Mouse (Mus musculus) MEL-GATA-1-ER (cell line): ENCODE data around the gene Ppp4c.
A peak's percentile ranks its signal among the peaks of the same experiment; 100 is the strongest.

Experiments
- DNase-seq: peaks from one replicate; pipeline ENCODE4 v3.0.0-alpha.2; 2012; ENCODE audit warnings: low read depth; ENCODE audit errors: extremely low read depth

The Ppp4c gene

GRCm38 (mm10) chr7:126791851-126792720, at the start of gene Ppp4c:
Ppp4c (minus strand) TSS chr7:126792496.
- DNase-seq = peak; percentile 93

GRCm38 (mm10) chr7:126833294-126833693, 41.0 kb upstream of the Ppp4c start:
- DNase-seq = no peak

DNA sequence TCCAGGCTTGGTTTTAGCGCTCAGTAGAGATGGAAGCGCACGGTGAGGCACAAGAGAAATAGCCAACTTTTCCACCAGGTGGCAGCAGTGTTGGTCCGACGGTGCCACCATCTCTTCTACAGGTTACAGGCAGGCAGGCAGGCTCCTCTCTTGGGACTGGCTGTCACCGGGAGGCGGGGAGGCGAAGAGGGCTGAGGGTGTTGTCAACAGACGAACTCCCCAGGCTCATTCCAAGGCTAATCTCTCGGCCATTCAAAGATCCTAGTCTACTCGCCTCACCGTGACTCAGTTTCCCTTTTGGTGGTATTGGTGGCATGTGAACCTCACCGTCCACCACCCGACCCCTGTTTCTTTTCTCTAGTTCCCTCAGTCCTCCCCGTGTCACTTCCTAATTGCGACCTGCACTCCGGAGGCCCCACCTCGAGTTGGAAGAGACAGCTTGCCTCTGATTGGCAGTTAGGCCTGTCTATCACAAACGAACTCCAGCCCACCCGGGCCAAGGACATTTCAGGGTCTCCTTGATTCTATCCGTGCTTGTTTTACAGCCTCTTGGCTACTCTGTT, 39.8 kb upstream of the Ppp4c start:
- peak; percentile 91 for DNase-seq

DNA sequence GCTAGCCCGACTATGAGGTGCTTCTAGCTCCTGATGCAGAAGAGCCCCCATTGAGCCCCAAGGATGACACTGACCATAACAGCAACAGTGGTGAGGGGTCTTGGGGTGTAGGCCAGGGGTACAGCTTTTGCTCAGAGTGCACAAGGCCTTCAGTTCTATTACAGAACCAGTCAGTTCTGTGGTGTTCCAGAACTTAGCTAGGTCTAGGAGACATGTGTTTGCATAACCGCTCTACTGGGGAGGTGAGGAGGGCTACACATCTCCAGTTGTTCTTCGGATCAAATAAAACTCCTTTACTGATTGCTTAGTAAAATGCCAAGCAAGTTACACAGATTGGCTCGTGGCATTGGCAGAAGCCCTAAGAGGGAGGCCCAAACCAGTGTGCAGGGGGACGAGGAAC, 39.2 kb upstream of the Ppp4c start, which contains the start of gene 4930451I11Rik:
4930451I11Rik (minus strand) TSS at position 101 of the 400 bp plus-strand sequence.
- no peak for DNase-seq

DNA sequence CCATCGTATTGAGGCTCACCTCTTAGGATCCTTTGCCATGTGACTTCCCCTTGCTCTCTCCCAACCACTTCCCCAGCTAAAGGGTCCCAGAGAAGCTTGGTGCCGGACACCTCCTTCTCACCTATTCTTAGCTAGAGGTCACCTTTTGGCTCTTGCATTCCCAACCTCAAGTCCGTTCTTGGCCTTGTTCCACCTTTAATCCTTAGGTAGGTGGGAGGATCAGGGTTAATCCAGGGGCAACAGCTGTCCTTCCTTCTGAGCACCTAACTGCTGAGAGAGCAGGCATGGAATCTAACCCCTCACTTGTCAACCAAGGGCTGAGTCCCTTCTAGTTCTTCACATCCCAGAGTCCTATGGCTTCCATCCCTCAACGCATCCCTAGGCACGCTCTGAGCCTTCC, 33.7 kb upstream of the Ppp4c start:
- DNase-seq = no peak

DNA sequence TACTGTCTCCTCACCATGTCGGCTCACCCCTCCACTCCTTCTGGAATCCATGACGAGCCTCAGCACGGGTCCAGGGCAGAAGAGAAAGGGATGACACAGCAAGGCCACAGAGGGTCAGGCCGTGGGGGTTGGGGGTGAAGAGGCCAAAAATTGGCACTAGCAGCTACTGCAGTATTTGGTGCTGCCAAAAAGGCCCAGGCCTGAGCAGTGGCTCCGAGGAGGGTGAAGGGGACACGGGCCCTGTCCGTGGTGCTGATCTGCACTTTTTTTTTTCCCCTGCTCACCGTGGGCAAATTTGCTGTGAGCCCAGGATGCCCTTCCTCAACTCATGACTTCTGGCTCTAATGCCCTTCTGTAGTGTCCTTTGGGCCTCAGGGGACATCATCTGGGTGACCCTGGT, 33.1 kb upstream of the Ppp4c start:
- DNase-seq = no peak

- DNase-seq = no peak
Measured at GRCm38 (mm10) chr7:126823940-126824339, 31.6 kb upstream of the Ppp4c start.

DNA sequence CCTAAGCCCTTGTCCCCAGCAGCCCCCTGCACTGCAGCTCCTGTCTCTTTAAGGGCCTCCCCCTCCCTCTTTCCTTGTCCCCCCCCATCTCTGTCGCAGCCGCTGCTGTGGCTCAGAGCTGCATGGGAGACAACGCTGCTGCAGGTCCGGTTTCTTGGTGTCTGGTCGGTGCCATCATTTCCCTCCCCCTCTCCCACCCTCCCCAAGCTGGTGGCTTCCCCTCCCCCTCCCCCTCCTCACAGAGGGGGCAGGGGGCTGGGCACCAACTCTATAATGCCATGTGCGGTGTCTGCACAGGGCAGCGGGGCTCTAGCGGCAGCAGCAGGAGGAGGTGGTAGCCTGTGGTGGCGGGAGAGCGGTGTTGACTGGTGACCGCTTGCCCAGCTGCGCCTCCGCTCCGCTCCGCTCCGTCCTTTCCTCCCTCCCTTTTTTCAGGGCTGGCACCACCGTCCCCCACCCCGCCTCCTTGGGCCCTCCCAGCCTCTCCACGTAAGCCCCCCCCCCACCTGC, 31.0 kb upstream of the Ppp4c start:
- DNase-seq = no peak

DNA sequence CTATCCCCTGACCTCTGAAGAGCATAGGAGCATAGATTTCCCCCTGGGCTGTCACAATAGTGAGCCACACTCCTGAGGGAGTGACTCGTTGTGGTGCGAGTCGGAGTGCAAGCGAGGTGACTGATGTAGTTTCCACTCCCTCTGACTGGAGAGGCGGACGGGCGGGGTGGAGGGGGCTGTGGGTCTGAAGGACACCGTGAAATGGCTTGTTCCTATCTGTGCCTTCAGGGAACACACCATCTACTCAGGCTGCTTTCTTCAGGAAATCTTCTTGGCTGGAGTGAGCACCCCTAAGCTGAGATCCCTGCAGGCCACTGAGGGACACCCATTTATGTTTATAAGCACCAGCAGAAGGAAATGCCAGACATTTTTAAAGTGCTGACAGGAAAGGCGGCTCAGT, 30.4 kb upstream of the Ppp4c start:
- no peak for DNase-seq

GRCm38 (mm10) chr7:126821835-126822511, 29.7 kb upstream of the Ppp4c start:
- no peak for DNase-seq

- no peak for DNase-seq
Measured at GRCm38 (mm10) chr7:126818818-126819217, 26.5 kb upstream of the Ppp4c start.

DNA sequence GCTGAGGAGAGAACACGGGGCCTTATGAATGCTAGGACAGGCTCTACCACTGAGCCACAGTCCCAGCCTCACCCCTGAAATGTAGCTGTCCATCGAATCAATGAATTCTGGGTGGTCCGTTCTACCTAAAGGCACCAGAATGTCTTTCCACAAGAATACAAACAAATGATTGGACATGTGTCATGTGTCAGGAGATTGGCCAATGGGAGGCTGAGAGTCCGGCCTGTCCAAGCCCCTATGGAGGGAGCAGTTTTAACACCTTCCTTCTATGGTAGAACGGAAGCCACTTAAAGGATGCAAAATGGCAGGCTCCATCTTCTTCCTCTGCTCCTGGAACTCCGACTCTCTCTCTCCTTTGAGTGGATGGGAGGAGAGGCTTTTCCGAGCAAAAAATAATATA, 25.3 kb upstream of the Ppp4c start:
- no peak for DNase-seq

- no peak for DNase-seq
Measured at GRCm38 (mm10) chr7:126816494-126816893, 24.2 kb upstream of the Ppp4c start.

DNA sequence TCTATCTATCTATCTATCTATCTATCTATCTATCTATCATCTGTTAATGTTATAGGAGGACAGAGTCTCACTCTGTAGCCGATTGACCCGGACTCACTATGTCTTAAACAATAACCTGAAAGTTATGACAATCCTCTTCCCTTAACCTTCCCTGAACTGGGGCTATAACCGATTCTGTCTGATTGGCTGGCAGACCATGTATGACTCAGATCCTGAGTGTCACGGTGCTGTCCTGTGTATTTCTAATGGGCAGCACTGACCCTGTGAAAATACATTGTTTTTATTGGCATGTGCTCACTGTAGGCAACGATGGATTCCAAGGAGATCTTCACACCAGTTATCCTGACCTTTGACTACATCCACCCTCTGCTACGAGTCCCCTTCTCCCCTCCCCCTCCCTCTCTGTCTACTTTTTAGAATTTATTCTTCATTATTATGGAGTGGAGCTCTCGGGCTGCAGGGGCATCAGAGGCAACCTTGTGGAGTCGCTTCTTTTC, 23.5 kb upstream of the Ppp4c start:
- no peak for DNase-seq

DNA sequence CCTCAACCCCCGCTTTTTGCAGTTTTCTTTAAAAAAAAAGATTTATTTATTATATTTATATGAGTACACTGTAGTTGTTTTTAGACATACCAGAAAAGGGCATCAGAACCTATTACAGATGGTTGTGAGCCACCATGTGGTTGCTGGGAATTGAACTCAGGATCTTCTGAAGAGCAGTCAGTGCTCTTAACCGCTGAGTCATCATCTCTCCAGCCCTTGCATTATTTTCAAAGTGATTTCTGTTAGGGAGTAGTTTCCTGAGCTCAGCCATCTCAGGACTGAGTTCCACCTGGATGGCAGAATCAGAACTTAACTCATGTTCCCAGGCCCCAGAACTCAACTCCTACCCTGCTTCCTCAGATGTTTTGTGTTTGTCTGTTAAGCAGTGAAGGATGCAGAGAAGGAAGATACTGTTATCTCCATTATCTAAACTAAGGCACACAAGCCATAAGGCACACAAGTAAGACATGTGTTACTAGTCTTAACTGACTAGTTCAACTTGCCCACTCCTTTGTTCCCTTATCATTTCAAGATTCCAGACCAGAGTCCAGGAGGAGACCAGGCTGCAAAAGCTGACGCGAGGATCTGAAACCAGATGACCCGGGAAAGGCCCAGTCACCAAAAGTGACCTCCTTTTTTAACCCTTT, 17.6 kb upstream of the Ppp4c start:
- DNase-seq = no peak

DNA sequence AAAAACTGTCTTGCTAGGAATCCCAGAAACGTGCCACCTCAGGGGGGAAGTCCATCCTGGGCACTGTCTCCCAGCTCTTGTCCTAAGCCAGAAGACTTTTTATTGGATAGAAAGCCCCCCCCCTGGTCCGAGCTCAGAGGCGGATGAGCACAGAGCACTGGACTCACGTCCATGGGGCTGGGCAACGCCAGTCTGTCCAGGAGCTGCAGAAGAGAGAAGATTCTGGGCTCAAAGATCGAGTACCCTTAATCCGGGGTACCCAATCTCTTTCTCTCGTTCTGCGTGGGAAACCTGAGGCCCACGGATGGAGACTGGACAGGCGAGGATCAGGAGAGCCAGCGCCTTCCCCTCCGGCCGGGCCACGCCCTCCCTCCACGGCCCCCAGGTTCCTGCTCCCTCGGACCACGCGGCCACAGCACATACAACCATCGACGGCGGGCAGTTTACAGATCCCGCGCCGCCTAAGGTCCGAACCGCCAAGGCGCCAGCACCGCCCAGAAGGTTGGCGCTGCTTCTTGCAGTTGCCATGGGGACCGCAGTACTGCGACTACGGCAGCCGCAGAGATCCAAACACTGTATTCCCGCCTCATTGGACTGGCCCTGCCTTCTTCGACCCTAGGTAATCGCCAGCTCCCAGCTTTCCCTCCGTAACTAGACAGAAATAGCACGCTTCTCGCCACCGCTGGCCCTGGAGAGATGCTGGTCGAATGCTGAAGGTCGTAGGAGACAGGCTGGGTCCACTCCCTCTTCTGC, 16.6 kb upstream of the Ppp4c start:
- no peak for DNase-seq

- no peak for DNase-seq
Measured at GRCm38 (mm10) chr7:126807405-126807804, 15.1 kb upstream of the Ppp4c start.

- no peak for DNase-seq
Measured at GRCm38 (mm10) chr7:126806956-126807355, 14.7 kb upstream of the Ppp4c start.

DNA sequence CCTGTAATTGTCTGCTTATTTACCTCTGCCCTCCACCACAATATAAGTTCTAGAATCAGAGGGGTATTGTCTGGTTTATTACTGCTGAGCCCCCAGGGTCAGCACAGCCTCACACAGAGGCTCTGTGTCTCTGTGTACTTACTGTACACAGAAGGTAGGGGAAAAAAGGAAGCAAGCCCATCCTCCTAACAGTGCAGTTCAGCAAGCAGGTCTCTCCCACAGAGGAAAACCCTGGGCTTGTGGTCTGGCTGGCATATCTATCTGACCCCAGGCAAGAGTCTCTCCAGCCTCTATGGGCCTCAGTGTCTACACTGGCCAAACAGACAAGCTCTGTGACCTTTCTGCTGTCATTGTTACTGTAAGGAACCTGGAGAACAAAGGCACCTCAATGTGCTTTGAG, 11.5 kb upstream of the Ppp4c start:
- DNase-seq = no peak

DNA sequence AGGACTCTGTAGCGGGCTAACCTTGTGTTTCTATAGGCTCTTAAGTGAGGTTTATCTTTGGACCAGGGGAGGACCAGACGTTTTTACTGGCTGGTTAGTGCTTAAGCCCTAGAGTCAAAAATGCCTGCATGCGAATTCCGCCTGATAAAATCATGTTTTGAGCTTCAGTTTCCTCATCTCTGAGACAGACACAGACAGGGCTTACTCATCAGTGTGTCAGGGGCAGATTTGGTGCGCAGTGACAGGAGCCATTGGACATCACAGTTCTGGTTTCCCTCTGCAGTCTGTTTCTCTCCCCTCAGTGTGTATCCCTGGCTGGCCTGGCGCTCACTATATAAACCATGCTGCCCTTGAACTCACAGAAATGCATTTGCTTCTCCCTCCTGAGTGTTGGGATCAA, 10.9 kb upstream of the Ppp4c start:
- no peak for DNase-seq
